Mouse (Mus musculus): ENCODE measurements around the gene Eri3. TPM values are rescaled to one million over a fixed set of nuclear protein-coding genes. Genes with fewer than 3 reads are reported as not detected.

Gene Eri3
- polyA plus RNA-seq (2012; rRNA removed) = 66.8 and 93.2 TPM in 2 replicates

GRCm38 (mm10) chr4:117550140-117550851, at the start of gene Eri3:
Eri3 (plus strand) TSS chr4:117550365.

DNA sequence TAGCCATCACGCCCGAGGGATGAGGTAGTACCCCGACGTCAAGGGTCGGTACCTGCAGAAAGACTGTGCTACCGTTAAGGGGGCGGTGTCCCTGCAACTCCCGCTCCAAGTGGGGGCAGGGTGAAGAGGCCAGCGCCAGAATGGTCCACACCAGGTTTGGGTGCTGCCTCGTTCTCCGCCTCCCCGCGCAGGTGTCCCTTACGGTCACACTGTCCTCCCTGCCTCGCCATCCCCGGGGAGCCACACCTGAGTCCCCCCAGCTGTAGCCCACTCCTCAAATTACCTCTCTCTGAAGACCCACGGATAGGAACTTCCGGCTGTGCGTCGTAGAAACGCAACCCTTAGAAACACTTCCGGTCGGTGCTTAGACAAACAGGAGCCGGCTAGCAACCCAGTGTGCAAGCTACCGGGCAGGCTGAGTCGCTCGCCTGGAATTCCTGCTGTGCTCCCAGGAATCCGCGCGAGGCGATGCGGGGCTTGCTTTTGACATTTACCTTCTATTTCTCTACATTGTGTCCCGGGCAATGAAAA, 131.8 kb downstream of the Eri3 start, which contains the start of gene Dmap1:
Dmap1 (minus strand) TSS at position 343 of the 531 bp plus-strand sequence.

Other genes starting within 250 kb of the Eri3 start
- 130 and 170 TPM in 2 replicates for gene Rnf220, start 53.3 kb upstream of the Eri3 start, polyA plus RNA-seq (2012; rRNA removed)
- gene Dmap1, start 131.9 kb downstream of the Eri3 start, polyA plus RNA-seq (2012; rRNA removed) = 61.1 and 69.8 TPM in 2 replicates
- gene Gm12845, start 174.0 kb downstream of the Eri3 start, polyA plus RNA-seq (2012; rRNA removed) = not detected in 2 replicates
- not detected in 2 replicates for gene Klf17, start 215.3 kb downstream of the Eri3 start, polyA plus RNA-seq (2012; rRNA removed)

Measured in central nervous system, embryonic 11.5 days (tissue).